Mouse (Mus musculus) liver, embryonic 11.5 days (tissue): Measurements from ENCODE around the gene Ap1ar. TPM values are rescaled to one million over a fixed set of nuclear protein-coding genes. Genes with fewer than 3 reads are reported as not detected.

ENCODE experiments used
- ATAC-seq: fragments of 200-750 bp; cut with Nextera tagmentation; replicated peaks from 2 replicates; pipeline ENCODE4 v1.8.0; 2017; ENCODE audit warnings: moderate number of reproducible peaks, mild to moderate bottlenecking, moderate TSS enrichment, moderate library complexity; ENCODE audit not compliant: low FRiP score
- DNase-seq: peaks from one replicate; pipeline ENCODE4 v3.0.0-alpha.2; 2017; ENCODE audit warnings: low spot score
- H3K27ac ChIP-seq: fragments of 300-500 bp; sonication (generic); 2 replicates; pipeline ENCODE4 v1.5.1; 2014; ENCODE audit warnings: mild to moderate bottlenecking, low read depth, low read length, control low read depth
- H3K27me3 ChIP-seq: fragments of 300-500 bp; sonication (generic); replicated peaks from 2 replicates; pipeline ENCODE4 v1.6.1; 2014; ENCODE audit warnings: low read length, mixed read lengths; ENCODE audit not compliant: control insufficient read depth, insufficient read depth
- H3K36me3 ChIP-seq: fragments of 300-500 bp; sonication (generic); 2 replicates; pipeline ENCODE4 v1.6.1; 2014; ENCODE audit warnings: mild to moderate bottlenecking, low read length, moderate library complexity, mixed read lengths; ENCODE audit not compliant: control insufficient read depth, insufficient read depth
- H3K4me1 ChIP-seq: fragments of 300-500 bp; sonication (generic); replicated peaks from 2 replicates; pipeline ENCODE4 v1.6.1; 2014; ENCODE audit warnings: low read length, mixed read lengths; ENCODE audit not compliant: control insufficient read depth, insufficient read depth
- H3K4me2 ChIP-seq: fragments of 300-500 bp; sonication (generic); 2 replicates; pipeline ENCODE4 v1.6.1; 2014; ENCODE audit warnings: mild to moderate bottlenecking, control low read depth, moderate library complexity
- H3K4me3 ChIP-seq: fragments of 300-500 bp; sonication (generic); 2 replicates; pipeline ENCODE4 v1.5.1; 2014; ENCODE audit warnings: low read depth, low read length, control low read depth
- H3K9ac ChIP-seq: fragments of 300-500 bp; sonication (generic); 2 replicates; pipeline ENCODE4 v1.6.1; 2014; ENCODE audit warnings: low read depth, low read length, control low read depth
- H3K9me3 ChIP-seq: fragments of 300-500 bp; sonication (generic); 2 replicates; pipeline ENCODE4 v1.6.1; 2016; ENCODE audit warnings: low read length, inconsistent platforms, mixed read lengths; ENCODE audit not compliant: control insufficient read depth
- WGBS: fragments of 180-500 bp; shearing (Covaris S2); extraction: QIAGEN DNeasy Blood & Tissue Kit; methylation state at CpG from one replicate; pipeline ENCODE4 v1.1.7; 2014; 5-methylcytosine and 5-hydroxymethylcytosine counted together
- polyA plus RNA-seq: library from polyadenylated mRNA; unstranded; fragments of >200 nt; fragmentation: Nextera tagmentation; extraction: Ambion mirVana; gene quantifications from 2 replicates; pipeline ENCODE4 v1.2.1, GENCODE M21; 2014

Ap1ar gene
- polyA plus RNA-seq, 1 experiment from 2014 or later: 55.8 TPM

GRCm38 (mm10) chr3:127801162-127801561 lies 36.2 kb downstream of the Ap1ar start:
- WGBS: 89% methylated on average over 8 of the region's 8 CpGs
- no peak overlapping the region for H3K4me3 ChIP-seq
- H3K4me1 ChIP-seq: no peaks in the 10 kb centered on the region; the same call in 1 of the 2 replicates
- no peak overlapping the region for H3K4me2 ChIP-seq
- peaks cover 3% of the 10 kb centered on the region; the same call in 1 of the 2 replicates for H3K36me3 ChIP-seq
- H3K9me3 ChIP-seq: no peaks in the 10 kb centered on the region
- no peak overlapping the region for H3K27ac ChIP-seq
- no peaks in the 10 kb centered on the region for H3K27me3 ChIP-seq
- ATAC-seq: no peak
- DNase-seq: no peak
- H3K9ac ChIP-seq: no peak overlapping the region

- Histone ChIP-seq H3K4me3 (no peak overlapping the region), H3K36me3 (peaks cover 3% of the 10 kb centered on the region; the same call in 1 of the 2 replicates), H3K27ac (no peak overlapping the region), H3K9ac (no peak overlapping the region), H3K27me3 (no peaks in the 10 kb centered on the region), H3K4me1 (peaks cover 6% of the 10 kb centered on the region), H3K4me2 (no peak overlapping the region), H3K9me3 (no peaks in the 10 kb centered on the region)
- ATAC-seq: no peak
- WGBS: 92% methylated on average over 7 of the region's 7 CpGs
- DNase-seq: no peak
Measured at GRCm38 (mm10) chr3:127796271-127796670, 41.1 kb downstream of the Ap1ar start.

GRCm38 (mm10) chr3:127795762-127796161 lies 41.6 kb downstream of the Ap1ar start:
- no peaks in the 10 kb centered on the region for H3K9me3 ChIP-seq
- H3K4me3 ChIP-seq: no peak overlapping the region
- no peak overlapping the region for H3K4me2 ChIP-seq
- H3K27ac ChIP-seq: no peak overlapping the region
- H3K27me3 ChIP-seq: no peaks in the 10 kb centered on the region
- 95% methylated on average over 3 of the region's 3 CpGs for WGBS
- ATAC-seq (no peak), DNase-seq (no peak)
- peaks cover 3% of the 10 kb centered on the region; the same call in 1 of the 2 replicates for H3K36me3 ChIP-seq
- H3K4me1 ChIP-seq: peaks cover 8% of the 10 kb centered on the region
- H3K9ac ChIP-seq: no peak overlapping the region

- Histone ChIP-seq H3K27me3 (peaks cover 14% of the 10 kb centered on the region), H3K4me1 (peaks cover 14% of the 10 kb centered on the region), H3K9ac (no peak overlapping the region), H3K27ac (peak overlapping the region; percentile 52; the same call in 1 of the 2 replicates), H3K4me3 (no peak overlapping the region), H3K4me2 (no peak overlapping the region), H3K9me3 (no peaks in the 10 kb centered on the region), H3K36me3 (peaks cover 3% of the 10 kb centered on the region; the same call in 1 of the 2 replicates)
- no peak for DNase-seq
- ATAC-seq: no peak
- 85% methylated on average over 7 of the region's 7 CpGs for WGBS
Measured at GRCm38 (mm10) chr3:127793022-127793421, 44.3 kb downstream of the Ap1ar start.

GRCm38 (mm10) chr3:127791595-127792561 lies 45.4 kb downstream of the Ap1ar start:
- no peaks in the 10 kb centered on the region for H3K9me3 ChIP-seq
- DNase-seq (no peak), ATAC-seq (peak; percentile 91)
- 29% methylated on average over 4 of the region's 4 CpGs for WGBS
- H3K4me3 ChIP-seq: peak overlapping the region; percentile 79
- peaks cover 14% of the 10 kb centered on the region for H3K4me1 ChIP-seq
- H3K27me3 ChIP-seq: peaks cover 15% of the 10 kb centered on the region
- H3K36me3 ChIP-seq: peaks cover 1% of the 10 kb centered on the region; the same call in 1 of the 2 replicates
- peak overlapping the region; percentile 86 for H3K9ac ChIP-seq
- H3K27ac ChIP-seq: peak overlapping the region; percentile 84
- H3K4me2 ChIP-seq: peak overlapping the region; percentile 98

GRCm38 (mm10) chr3:127791056-127791483 lies 46.3 kb downstream of the Ap1ar start:
- peak overlapping the region; percentile 84 for H3K27ac ChIP-seq
- ATAC-seq: 0 out of 2 replicates have a peak, but pooled peaks have one; percentile 1

GRCm38 (mm10) chr3:127790234-127791055 lies 46.9 kb downstream of the Ap1ar start:
- peaks cover 15% of the 10 kb centered on the region for H3K27me3 ChIP-seq
- peak overlapping the region; percentile 98 for H3K4me2 ChIP-seq
- H3K4me3 ChIP-seq: peak overlapping the region; percentile 79
- DNase-seq: peak; percentile 64
- ATAC-seq: peak; percentile 30
- H3K9me3 ChIP-seq: no peaks in the 10 kb centered on the region
- H3K36me3 ChIP-seq: no peaks in the 10 kb centered on the region
- H3K27ac ChIP-seq: peak overlapping the region; percentile 84
- H3K9ac ChIP-seq: peak overlapping the region; percentile 86
- WGBS: under 1% methylated on average over 35 of the region's 36 CpGs
- H3K4me1 ChIP-seq: peaks cover 14% of the 10 kb centered on the region

More at GRCm38 (mm10) chr3:127791056-127791483, 46.3 kb downstream of the Ap1ar start:
- 4% methylated on average over 15 of the region's 15 CpGs for WGBS
- Histone ChIP-seq H3K4me2 (peak overlapping the region; percentile 98), H3K9me3 (no peaks in the 10 kb centered on the region), H3K4me3 (peak overlapping the region; percentile 79), H3K4me1 (peaks cover 14% of the 10 kb centered on the region), H3K9ac (peak overlapping the region; percentile 86), H3K36me3 (no peaks in the 10 kb centered on the region), H3K27me3 (peaks cover 15% of the 10 kb centered on the region)
- peak; percentile 61 for DNase-seq

GRCm38 (mm10) chr3:127789500-127790191 lies 47.7 kb downstream of the Ap1ar start, which contains the start of gene Tifa:
Gene Tifa (plus strand): TSS chr3:127789805.
- ATAC-seq (peak; percentile 40), DNase-seq (peak; percentile 79)
- H3K4me2 ChIP-seq: peak within 1 kb of the TSS; percentile 98
- peak within 1 kb of the TSS; percentile 84 for H3K27ac ChIP-seq
- peaks cover 15% of the 10 kb centered on the region for H3K27me3 ChIP-seq
- H3K9ac ChIP-seq: peak within 1 kb of the TSS; percentile 86
- peaks cover 14% of the 10 kb centered on the region for H3K4me1 ChIP-seq
- H3K9me3 ChIP-seq: no peaks in the 10 kb centered on the region
- no peaks in the 10 kb centered on the region for H3K36me3 ChIP-seq
- peak within 1 kb of the TSS; percentile 79 for H3K4me3 ChIP-seq
- WGBS: 2% methylated on average over 44 of the region's 44 CpGs
